Mouse (Mus musculus) spleen, postnatal 4 days (tissue): ENCODE results near the gene Slc7a3.
"Not testable (repeated sequence)": the region's sequence is repeated elsewhere in the genome, so short reads cannot be mapped to it uniquely, and the experiment has no call there.

Source experiments
- DNase-seq, 2 experiments: peaks; one replicate each; pipeline ENCODE4 v3.0.0; 2022; ENCODE audit warnings: low spot score in 2 of 2

Gene Slc7a3

GRCm38 (mm10) chrX:101085920-101086319 lies at the start of gene Slc7a3:
Gene Slc7a3 (minus strand): TSS chrX:101086020.
- no peak for DNase-seq

DNA sequence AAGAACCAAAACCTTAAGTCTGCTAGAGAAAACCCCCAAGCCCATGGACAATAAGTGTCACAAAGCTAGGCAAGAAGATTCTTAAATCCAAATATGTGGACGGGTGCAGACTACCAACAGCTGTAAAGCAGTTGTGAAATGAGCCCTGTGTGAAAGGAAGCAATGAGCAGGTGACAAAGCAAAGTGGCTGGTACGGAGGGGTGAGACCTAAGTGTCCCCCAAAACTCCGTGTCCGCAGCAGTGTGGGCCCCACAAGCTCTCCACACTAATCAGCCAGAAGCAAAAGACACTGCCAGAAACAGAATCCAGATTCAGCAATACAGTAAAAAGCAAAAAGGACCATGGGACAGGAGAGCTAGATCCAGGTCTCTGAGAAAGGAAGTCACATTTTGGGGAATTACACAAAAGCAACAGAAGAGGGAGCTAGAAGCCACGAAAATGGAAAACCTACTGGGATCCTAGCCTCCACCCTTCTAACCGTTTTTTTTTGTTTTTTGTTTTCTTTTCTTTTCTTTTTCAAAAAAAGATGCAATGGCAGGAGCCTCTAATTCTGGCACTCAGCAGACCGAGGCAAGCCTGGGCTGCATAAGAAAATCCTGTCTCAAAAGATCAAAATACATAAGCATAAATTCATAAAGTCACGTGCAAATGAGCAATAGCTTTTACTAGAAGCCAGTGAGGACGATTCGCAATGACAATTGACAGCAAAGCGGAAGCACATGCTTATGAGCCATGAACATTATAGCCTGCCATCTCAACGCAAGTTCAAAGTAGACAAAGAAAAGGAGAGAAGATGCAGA lies 46.4 kb upstream of the Slc7a3 start:
- no peak for DNase-seq

DNA sequence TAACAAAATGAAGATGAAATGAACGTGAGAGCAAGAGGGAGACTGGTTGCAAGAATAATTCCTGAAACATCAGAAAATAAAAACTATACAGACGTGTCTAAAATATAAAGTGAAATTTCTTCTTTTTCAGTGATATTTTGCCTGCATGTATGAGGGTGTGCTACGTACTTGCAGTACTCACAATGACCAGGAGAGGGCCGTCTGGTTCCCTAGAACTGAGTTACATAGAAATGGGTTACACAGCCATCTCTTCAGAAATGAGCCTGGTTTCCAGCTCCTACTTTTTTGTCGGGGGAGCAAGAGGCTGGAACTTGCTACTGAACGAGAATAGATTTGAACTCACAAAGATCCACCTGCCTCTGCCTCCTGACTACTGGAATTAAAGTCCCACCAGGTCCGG lies 45.2 kb upstream of the Slc7a3 start:
- peak; percentile 59 to 84 for DNase-seq

DNA sequence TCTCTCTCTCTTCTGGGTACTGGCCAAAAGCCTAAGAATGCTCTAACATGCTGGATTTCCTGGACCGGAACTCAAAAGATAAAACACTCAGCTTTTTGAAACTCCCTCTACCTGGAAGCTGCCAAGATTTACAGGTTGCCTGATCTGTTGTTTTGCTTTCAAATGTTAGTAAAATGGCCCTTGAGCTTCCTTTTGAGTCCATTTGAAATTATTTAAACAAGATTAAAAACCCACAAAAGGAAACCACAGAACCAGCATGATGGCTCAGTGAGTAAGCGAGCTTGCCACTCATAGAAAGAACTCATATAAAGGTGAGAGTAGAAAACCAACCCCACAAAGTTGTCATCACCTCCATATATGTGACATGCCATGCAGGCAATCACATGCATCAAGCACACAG lies 42.7 kb upstream of the Slc7a3 start:
- DNase-seq: no peak

- no peak for DNase-seq
Observed at GRCm38 (mm10) chrX:101126977-101127376, 41.2 kb upstream of the Slc7a3 start.

DNA sequence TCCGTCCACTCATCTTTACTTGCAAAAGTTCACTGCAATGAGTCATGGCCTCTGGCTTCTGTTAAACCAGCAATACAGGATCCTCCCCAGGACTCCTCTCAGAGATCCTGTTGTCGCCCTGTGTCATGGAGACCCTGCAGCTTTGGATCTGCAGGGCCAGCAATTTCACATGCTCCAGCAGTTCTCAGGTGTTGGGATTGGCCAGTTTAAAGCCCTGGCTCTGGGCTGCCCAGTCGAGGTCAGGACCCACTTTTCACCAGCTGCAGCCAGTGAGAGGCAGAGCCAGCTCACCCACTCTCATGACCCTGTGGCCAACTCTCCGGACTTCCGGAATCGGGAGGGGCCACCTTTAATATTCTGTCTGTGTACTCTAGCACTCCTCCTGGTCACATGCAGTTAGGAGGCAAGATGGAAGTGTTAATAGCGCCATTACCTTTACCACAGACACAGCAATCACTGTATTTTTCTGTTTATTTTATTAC lies 40.7 kb upstream of the Slc7a3 start:
- DNase-seq: no peak

DNA sequence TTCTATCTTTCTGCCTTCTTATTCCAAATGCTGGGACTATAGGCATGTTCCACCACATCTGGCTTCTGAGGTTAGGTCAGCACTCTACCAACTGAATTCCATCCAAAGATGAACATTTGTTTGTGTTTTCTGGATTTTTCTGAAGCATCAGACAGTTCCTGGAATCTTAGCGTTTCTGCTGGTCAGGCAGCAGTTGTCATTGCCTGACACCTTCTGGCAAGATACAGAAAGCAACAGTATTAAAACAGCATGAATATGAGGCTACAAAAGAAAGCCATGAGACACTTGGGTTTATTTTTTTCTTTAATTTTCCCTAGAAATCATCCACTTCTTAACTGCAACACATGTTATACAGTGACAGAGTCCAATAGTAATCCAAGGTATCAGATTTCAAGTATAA lies 34.7 kb upstream of the Slc7a3 start:
- DNase-seq: no peak

DNA sequence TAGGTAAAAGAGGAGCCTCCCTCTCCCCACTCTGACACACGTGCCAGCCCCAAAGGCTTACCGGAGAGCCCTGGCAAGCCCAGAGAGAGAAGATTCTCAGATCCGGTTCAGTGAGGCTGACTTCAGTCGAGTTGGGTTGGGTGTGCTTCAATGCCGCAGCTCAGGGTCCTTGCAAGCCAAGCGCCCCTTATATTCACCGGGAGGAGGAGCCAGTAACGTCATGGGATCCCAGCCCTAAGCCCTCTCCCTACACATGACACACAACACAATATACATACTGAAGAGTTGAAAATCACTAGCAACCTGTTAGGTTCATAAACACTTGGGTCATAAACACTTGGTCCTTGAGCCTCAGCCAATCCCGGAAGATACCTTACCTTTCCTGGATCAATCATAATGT lies 609 bp downstream of the Slc7a3 start:
- not testable (repeated sequence) for DNase-seq

- no peak for DNase-seq
Observed at GRCm38 (mm10) chrX:101084192-101084591, 1.6 kb downstream of the Slc7a3 start.

- no peak for DNase-seq
Observed at GRCm38 (mm10) chrX:101065245-101065644, 20.6 kb downstream of the Slc7a3 start.

DNA sequence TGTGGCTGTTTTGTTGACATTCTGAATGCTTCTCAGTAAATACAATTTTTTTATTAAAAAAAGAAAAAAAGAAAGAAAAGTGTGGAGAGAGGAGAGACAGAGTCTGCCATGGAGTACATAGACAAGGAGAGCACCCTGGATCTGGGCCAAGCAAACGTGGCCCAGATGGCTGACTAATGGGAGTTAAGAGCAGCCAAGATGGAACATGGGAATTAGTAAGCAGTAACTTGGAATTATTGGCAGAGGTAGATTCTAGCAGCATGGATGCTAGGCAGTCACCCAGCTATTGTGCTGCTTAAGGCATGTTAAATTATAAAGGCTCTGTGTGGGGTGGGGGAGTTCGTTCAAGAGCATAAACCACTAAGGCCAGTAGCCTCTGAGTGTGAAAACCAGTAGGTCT lies 22.3 kb downstream of the Slc7a3 start:
- no peak for DNase-seq

DNA sequence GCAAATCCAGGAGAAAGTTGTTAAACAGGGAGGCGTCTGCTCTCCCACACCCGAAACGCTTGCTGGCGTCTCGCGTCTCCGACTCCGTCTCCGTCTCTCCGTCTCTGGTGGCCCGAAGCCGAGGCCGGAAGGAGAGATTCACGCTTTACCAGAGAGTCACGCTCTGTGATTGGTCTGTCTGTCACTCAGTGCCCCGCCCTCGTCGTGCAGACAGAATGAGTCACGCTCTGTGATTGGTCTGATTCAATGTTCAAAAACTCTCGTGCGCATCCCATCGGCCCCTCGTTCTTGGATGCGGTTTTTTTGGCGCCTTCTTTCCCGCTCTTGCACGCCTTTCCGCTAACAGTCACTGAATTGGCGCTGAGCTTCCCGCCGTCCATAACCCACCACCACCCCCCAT lies 26.3 kb downstream of the Slc7a3 start, which contains the start of gene Tex11:
Gene Tex11, minus strand, starts transcription at position 127 of the 400 bp plus-strand sequence.
- no peak for DNase-seq
